Mouse (Mus musculus): ENCODE measurements around the gene Ephb6.

The Ephb6 gene

DNA sequence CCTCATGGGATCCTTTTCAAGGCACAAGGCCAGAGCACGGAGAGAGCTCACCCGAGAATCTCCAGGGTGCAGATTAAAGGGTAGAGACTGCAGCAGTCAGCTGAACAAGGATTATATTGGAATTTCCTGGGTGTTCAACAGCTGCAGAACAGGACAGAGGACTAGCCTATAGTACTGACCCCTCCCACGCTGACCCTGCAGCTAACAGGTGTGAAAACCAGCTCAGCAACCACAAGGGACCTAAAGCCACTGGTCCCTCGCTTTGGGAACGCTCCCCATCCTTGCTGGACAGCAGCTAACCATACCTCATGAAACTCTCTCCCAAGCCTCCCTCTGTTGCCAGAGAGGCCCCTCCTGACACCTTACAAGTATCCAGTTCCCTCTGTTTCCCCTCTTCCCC lies 2.4 kb downstream of the Ephb6 start:
- no peak for TF ChIP-seq GATA4 (IDR thresholded peaks at IDR 0.05; ENCODE audit: insufficient replicate concordance, low read length)

DNA sequence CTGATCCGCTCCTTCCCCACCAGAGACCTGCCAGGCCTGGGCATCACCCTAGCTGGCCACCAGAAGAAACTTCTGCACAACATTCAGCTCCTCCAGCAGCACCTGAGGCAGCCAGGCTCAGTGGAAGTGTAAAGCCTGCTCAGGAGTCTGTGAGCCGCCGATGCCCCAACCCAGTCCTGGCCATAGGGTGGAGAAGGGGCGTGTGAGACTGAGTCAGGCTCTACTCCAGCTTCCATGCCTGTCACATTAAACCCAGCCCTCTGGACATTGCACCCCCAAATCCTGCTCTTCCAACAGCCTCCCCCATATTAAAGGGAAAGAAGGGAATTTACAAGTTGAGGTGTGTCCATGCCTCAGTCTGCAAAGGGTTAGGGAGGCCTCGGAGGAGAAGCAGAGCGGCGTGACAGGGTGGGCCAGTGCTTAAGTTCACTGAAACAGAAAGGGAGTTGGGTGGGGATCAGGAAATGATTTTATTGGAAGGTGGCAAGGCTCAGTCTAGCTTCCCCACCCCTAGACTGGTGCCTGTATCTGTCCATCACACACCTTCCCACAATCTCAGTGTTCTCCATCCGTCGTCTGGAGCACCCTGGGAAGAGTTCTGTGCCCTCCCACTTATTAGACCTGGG lies 15.0 kb downstream of the Ephb6 start:
- no peak for TF ChIP-seq GATA4 (IDR thresholded peaks at IDR 0.05; ENCODE audit: insufficient replicate concordance, low read length)

DNA sequence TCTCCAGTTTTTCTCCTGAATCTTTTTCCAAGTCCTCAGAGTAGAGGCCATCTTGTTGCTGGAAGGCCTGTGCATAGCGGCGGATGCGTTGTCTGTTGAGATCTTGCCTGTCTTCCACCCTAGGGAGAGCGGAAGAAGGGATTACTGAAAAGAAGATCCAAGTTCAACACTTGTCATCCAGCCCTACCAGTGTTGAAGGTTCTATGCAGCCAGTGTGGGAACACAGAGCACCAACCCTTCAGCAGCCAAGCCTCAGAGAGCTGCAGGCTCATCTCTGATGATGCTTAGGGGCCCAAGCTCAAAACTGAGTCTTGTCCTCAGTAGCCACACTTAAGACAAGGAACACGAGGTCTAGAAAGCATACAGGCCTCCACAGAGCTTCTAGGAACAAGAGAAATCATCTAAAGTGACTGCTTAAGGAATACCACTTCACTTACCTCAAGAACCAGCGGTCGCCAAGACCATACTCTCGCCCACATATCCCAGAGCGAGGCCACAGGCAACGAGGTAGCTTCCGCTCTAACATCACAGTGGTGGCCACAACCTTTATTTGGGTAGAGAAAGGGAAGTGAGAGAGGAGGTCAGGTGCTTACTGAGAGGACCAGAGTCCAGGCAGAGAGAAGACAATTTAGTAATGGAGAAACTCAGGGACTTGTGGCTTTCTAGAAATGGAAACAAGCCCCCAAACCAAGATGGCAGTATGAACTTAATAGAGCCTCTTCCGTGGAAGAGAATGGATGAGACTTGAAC lies 16.1 kb downstream of the Ephb6 start:
- no peak for TF ChIP-seq GATA4 (IDR thresholded peaks at IDR 0.05; ENCODE audit: insufficient replicate concordance, low read length)

DNA sequence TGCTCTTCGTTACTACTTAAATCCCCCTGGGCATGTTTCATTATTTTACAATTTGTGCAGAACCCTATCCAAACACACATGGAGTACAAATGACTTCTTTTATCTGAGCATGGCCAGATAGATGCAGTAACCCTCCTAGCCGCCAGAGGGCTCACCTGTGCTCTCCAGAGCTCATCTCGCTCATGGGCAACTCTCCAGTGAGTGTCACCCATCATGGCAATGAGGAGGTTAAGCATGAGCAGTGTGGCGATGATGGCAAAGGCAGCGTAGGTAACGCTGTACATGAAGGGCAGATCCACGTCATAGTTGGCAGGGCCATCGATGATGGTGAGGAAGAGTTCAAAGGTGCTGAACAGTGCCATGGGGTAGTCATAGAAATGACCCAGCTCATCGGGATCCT lies 17.4 kb downstream of the Ephb6 start:
- no peak for TF ChIP-seq GATA4 (IDR thresholded peaks at IDR 0.05; ENCODE audit: insufficient replicate concordance, low read length)

DNA sequence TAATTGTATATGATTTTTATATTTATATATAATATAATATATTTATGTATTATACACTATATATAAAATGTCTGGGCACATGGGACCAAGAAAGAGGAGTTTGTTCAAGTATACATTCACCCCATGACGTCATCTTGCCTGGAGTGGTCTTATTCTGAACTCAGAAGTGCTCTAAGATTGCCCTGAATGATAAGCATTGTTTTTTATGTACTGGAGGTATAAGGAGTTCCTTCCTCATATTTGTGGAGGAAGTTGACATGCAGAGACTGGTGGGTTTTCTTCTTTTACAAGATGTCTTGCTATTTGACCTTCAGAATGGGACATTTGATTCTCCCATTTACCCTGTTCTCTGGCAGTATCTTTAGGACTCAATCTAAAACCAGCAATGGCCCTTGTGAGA lies 22.9 kb downstream of the Ephb6 start:
- no peak for TF ChIP-seq GATA4 (IDR thresholded peaks at IDR 0.05; ENCODE audit: insufficient replicate concordance, low read length)

DNA sequence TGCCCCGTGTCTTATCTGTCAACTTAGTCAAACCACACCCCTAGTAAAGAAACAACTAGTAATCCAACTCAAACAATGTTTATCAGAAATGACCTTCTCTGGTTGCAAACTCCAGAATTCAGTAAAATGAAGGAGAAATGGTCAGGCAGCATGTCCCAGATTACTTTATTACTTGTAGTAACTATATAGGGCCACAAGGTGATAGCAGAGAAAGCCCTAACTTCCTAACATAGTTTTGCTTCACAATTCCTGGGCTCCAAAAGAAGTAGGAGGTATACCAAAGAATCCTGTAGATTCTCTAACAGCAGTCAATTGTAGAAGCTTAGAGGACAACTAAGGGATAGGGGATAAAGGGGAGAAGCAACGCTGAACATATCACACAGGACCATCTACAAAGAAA lies 25.5 kb downstream of the Ephb6 start:
- no peak for TF ChIP-seq GATA4 (IDR thresholded peaks at IDR 0.05; ENCODE audit: insufficient replicate concordance, low read length)

DNA sequence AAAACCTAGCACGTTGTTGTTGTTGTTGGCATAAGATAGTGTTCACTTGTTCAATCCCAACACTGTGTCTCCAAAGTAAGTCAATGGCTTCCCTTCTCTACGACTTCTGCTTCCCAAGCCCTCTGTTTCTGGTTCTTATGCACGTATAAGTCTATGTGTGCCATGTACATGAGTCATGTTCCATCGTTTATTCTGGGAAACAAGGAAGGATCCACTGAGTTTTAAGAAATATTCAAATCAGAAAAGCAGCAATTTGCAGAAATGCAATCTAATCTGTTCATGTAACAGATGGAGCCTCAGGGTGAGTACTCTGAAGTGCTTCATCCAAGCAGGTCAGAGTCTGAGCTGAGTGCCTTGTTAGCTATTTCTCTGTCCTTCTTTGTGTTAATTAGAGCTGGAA lies 26.3 kb downstream of the Ephb6 start:
- no peak for TF ChIP-seq GATA4 (IDR thresholded peaks at IDR 0.05; ENCODE audit: insufficient replicate concordance, low read length)

DNA sequence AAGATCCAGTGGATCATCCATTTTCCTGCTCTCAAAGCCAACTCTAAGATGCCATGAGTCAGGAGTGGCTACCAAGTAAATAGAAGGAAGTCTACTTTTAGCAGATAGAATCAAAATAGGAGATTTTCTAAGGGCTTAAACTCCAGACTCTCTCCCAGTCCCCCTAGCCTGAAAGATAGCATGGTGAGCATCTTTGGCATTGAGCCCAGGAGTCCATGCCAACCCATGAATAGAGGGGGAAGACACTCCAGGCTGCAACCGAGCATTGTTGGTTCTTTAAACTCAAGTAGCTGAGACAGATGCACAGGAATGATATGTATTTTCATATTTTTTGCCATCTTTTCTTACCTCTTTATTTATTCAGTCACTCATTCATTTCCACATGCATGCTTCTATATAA lies 29.9 kb downstream of the Ephb6 start:
- no peak for TF ChIP-seq GATA4 (IDR thresholded peaks at IDR 0.05; ENCODE audit: insufficient replicate concordance, low read length)

DNA sequence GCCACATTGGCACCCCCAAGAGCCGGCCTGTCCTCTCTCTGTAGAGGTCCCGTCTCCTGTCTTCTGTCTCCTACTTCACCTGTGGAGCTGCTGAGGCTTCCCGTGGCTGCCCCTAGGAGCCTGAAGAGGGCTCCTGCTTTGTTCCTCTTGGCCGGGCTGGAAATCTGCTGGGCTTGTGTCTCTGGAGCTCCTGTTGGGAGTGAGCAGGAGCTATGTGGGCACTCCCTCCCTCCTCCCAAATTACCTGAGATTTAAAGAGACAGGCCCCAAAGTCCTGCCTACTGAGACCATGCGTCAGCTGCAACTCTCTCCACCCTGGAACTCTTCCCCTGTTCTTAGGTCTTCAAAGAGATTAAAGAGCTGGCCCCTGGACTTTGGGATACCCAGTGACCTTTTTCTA lies 30.9 kb downstream of the Ephb6 start, which contains the start of gene Trpv6:
Trpv6 (minus strand) TSS at position 228 of the 400 bp plus-strand sequence.
- no peak for TF ChIP-seq GATA4 (IDR thresholded peaks at IDR 0.05; ENCODE audit: insufficient replicate concordance, low read length)

DNA sequence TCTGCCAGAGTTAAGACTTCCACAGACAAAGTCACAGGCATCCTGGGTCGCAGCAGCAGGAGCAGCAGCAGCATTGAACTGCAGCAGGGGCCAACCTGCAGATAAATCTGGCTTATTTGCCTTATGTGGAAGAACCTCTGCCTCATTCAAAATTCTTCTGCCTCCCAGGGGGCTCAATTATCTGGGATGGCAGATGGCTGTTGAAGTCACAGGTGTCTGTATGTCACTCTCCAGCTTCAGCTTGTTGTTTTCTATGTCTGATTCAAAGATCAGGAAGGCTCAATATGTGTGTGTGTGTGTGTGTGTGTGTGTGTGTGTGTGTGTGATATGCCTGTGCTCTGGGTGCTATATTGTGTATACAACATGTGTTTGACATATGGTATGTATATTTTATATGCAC lies 32.1 kb downstream of the Ephb6 start:
- TF ChIP-seq GATA4 (IDR thresholded peaks at IDR 0.05; ENCODE audit: insufficient replicate concordance, low read length): no peak

DNA sequence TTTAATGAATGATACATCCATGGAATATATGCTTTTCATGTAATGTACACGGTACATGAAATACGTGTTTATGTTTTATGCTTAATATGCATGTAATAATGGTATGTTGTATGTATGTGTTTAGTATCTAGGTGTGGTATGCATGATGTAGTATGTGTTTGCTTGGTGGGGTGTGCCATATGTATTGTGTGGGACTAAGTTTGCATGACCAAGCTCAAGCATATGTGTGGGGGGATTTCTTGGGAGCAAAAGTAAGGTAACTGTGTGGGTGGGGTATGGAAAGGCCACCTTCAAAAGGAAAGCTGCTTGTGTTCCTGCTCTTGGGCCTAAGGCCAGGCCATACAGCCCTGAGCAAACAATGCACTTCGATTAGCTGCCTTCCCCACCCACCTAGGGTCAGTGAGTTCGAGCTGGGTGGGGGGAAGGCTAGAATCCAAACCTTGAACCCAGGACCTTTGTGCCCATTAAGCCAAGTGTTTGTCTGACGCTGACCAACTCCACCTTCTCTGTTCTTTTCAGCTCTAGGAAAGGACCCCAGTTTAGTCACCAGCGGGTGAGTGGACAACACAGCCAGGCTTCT lies 32.7 kb downstream of the Ephb6 start:
- no peak for TF ChIP-seq GATA4 (IDR thresholded peaks at IDR 0.05; ENCODE audit: insufficient replicate concordance, low read length)

DNA sequence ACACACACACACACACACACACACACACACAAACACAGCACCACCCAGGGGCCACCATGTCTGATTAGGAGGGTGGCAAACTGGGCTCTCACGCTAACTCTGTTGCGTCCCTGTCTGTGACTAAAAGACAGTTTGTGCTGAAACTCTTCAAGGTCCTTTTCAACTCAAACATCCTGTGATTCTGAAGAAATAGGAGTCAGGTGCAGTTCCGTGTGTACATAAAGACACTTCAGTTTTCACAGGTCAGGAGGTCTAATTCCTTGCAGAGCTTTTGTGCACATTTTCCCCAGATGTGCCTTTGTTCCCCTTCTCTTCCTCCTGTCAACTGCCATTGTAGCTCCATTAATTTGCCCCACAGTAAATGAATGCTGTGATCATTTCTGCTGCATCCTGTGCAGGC lies 35.2 kb downstream of the Ephb6 start:
- no peak for TF ChIP-seq GATA4 (IDR thresholded peaks at IDR 0.05; ENCODE audit: insufficient replicate concordance, low read length)

DNA sequence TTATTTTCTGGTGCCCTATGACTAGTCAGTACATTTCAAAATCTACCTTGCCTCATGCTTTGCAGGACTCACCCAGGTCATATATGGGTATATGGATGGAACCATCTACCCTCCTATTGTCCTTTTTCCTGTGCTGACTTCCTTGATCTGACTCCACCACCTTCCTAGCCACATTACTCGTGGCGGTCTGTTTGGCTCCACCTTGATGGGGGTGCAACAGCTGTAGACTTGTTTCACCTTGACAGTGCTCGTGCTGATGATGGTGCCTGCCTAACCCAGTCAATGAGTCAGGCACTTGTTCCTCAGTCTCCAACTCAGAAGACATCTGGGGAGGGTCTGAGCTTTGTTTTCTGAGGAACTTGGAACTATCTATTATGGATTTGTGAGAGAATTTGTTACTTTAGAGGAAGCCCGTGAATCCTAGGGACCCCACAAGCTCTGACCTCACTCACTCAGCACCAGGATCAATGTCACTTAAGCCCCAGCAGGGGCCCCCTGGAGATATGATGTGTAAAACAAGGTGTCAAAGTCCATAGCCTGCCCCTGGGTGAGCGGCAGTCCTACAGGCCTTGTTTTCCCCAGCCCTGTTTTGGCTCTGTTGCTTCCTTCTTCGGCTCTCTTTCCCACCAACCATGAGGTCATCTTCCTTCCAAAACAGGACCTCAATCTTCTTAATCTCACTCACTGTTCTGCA lies 36.0 kb downstream of the Ephb6 start:
- no peak for TF ChIP-seq GATA4 (IDR thresholded peaks at IDR 0.05; ENCODE audit: insufficient replicate concordance, low read length)

DNA sequence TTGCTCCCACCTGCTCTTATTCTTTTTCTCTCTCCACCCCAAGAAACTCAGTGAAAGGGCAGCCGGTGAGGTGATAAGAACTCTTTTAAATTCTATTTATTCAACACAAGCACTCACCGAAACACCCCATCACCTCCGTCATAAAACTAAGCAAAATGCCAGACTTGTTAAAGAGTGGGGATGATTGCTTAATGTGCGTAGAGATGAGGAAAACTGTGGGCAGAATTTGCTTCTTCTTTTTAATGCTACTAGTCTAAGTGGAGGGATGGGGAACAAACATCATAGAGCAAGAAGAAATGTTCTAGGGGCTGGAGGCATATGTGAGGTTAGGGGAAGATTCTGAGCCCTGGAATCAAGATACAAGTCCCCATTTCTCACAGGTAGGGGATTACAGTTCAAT lies 37.5 kb downstream of the Ephb6 start:
- TF ChIP-seq GATA4 (IDR thresholded peaks at IDR 0.05; ENCODE audit: insufficient replicate concordance, low read length): no peak

DNA sequence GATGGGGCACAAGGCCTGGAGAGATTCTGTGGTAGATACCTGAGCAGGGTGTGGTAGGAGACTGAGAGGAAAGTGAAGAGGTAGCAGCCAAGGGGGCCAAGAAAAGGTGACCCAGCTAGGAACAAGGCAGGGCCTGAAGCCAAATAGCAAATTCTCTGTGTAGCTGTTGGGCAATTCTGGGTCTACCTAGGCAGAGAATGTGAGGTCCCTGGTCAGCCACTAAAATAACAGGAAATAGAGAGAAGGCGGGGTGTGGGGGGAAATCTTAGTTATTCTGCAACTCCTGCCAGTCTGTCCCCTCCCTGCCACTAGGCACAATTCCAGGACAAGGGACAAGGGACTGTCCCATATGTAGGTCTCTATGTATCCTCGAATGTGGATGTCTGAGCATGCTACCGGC lies 37.9 kb downstream of the Ephb6 start:
- no peak for TF ChIP-seq GATA4 (IDR thresholded peaks at IDR 0.05; ENCODE audit: insufficient replicate concordance, low read length)

DNA sequence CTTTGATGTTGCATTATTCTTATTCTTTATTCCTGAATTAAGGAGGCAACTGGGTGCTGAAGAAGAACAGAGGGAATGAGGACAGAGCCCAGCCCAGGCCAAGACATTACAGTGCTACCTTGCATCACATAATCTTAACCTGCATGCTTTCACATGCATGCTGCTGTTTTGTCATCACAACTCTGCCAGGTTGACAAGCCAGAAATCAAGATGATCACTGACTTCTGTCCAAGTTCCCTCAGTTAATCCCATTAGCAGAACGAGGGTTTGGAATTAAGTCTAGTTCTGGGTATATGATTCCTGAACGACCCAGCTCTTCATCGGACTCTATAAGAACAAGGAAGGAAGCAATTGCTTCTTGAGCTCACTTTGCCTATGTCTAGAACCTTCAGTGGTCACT lies 40.9 kb downstream of the Ephb6 start:
- no peak for TF ChIP-seq GATA4 (IDR thresholded peaks at IDR 0.05; ENCODE audit: insufficient replicate concordance, low read length)

All from liver, adult (tissue).